Mouse (Mus musculus): ENCODE measurements around the gene Tmem102.

DNA sequence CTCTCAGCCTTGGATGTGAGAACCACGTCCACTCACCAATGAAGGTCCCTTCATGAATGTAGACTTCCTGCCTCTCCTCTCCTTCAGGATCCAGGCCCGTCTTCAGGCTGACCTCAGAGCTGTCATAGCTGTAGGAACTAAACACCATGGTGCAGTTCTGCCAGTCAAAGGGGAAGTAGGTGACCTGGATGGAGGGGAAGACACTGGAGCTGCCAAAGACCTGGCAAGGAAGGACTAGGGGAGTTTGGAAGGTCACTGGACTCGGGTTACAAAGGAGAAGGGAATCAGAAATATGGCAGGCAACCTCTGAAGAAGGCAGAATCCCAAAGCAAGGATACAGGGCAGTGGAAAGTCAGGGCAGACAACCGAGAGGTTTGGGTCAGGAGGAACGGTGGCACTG, 12.0 kb downstream of the Tmem102 start:
- TF ChIP-seq NELFE (IDR thresholded peaks at IDR 0.05; ENCODE audit: low read depth, low read length) = no peak
- TF ChIP-seq CTCF (conservative IDR thresholded peaks at IDR 0.05 in 1 of 2, IDR thresholded peaks at IDR 0.05 in 1 of 2; ENCODE audit: low read depth in 2 of 2, low read length in 2 of 2) = no peak
- no peak for TF ChIP-seq MAFK (IDR thresholded peaks at IDR 0.05; ENCODE audit: insufficient replicate concordance, low read length)
- no peak for TF ChIP-seq EP300 (IDR thresholded peaks at IDR 0.05; ENCODE audit: low read length)
- TF ChIP-seq MEF2A (IDR thresholded peaks at IDR 0.05; ENCODE audit: borderline replicate concordance, low read depth, low read length) = no peak
